Mouse (Mus musculus): ENCODE measurements around the gene Aldh9a1. TPM values are rescaled to one million over a fixed set of nuclear protein-coding genes. Genes with fewer than 3 reads are reported as not detected.

Aldh9a1 gene
- polyA plus RNA-seq, 1 experiment from 2014 or later = 36.0 TPM

DNA sequence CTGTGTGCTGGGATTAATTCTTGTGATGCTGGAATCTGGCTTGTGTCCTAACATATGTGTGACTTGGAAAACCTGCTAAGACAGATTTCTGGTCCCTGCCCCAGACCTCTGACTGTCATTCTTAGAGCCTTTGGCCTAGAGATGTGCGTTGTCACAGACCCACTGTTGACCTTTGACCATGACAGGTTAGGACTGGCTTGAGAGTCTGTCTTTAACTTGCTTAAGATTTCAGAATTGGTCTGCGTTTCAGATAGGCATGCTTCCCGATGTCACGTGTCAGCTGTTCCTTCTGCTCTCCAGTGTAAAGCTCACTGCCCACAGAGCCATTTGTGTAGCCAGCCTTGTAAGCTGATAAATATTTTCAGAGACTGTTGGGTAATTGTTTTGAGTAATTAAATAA is 13.0 kb downstream of the Aldh9a1 start:
- Histone ChIP-seq H3K4me1 (ENCODE audit: control insufficient read depth, insufficient read depth, low read length) (0 out of 2 replicates have a peak, but pooled peaks cover 2% of the 10 kb centered on the region), H3K4me3 (ENCODE audit: low read depth, low read length) (no peak overlapping the region), H3K36me3 (ENCODE audit: control insufficient read depth, insufficient read depth, low read length) (no peaks in the 10 kb centered on the region), H3K9me3 (ENCODE audit: control insufficient read depth, low read length) (no peaks in the 10 kb centered on the region), H3K9ac (ENCODE audit: low read length) (no peak overlapping the region), H3K27ac (ENCODE audit: low read depth, low read length) (no peak overlapping the region), H3K4me2 (ENCODE audit: low read depth) (no peak overlapping the region), H3K27me3 (ENCODE audit: control insufficient read depth, insufficient read depth, low read length) (no peaks in the 10 kb centered on the region)
- 88% methylated on average over 4 of the region's 4 CpGs for WGBS
- ATAC-seq (ENCODE audit: insufficient read depth, low FRiP score, low TSS enrichment) (no peak), DNase-seq (ENCODE audit: low spot score) (no peak)

DNA sequence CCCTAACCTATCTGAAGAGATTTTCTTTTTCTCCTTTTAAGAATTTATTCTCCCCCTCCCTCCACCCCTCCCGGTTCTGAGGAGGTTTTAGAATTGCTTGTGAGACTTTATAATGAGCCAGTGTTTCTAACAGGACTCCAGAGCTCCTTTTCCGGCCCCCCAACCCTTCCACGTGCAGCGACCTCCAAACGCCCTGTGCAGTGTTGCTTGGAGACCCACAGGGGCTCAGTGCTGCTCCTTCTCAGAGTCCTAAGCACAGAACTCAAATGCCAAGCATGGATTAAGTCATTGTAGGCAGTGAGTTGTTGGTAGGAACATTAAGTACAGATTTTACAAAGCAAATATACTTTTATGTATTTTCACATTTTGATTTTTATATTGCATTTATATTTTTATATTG is 13.5 kb downstream of the Aldh9a1 start:
- Histone ChIP-seq H3K9me3 (ENCODE audit: control insufficient read depth, low read length) (no peaks in the 10 kb centered on the region), H3K4me1 (ENCODE audit: control insufficient read depth, insufficient read depth, low read length) (0 out of 2 replicates have a peak, but pooled peaks cover 2% of the 10 kb centered on the region), H3K27me3 (ENCODE audit: control insufficient read depth, insufficient read depth, low read length) (no peaks in the 10 kb centered on the region), H3K4me3 (ENCODE audit: low read depth, low read length) (no peak overlapping the region), H3K36me3 (ENCODE audit: control insufficient read depth, insufficient read depth, low read length) (no peaks in the 10 kb centered on the region), H3K9ac (ENCODE audit: low read length) (no peak overlapping the region), H3K27ac (ENCODE audit: low read depth, low read length) (no peak overlapping the region), H3K4me2 (ENCODE audit: low read depth) (no peak overlapping the region)
- ATAC-seq (ENCODE audit: insufficient read depth, low FRiP score, low TSS enrichment) (no peak), DNase-seq (ENCODE audit: low spot score) (no peak)
- 73% methylated on average over 5 of the region's 5 CpGs for WGBS

DNA sequence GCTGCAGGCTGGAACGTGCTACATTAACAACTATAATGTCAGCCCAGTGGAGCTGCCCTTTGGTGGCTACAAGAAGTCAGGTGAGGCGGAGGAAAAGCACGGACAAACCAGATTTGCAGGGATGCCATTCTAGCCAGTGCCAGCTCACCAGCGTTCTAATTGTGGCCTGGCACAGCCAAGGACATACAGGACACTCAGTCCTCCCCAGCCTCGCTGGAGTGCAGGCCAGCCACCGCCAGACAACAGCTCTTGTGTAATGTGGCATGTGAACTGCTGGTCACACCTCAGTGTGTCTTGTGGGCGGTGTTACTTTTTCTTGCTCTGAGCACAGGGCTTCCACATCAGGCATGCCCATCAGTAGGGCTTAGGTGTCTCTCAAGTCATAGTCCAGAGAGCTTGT is 16.0 kb downstream of the Aldh9a1 start:
- Histone ChIP-seq H3K27ac (ENCODE audit: low read depth, low read length) (no peak overlapping the region), H3K27me3 (ENCODE audit: control insufficient read depth, insufficient read depth, low read length) (no peaks in the 10 kb centered on the region), H3K4me2 (ENCODE audit: low read depth) (no peak overlapping the region), H3K4me1 (ENCODE audit: control insufficient read depth, insufficient read depth, low read length) (no peaks in the 10 kb centered on the region), H3K4me3 (ENCODE audit: low read depth, low read length) (no peak overlapping the region), H3K9me3 (ENCODE audit: control insufficient read depth, low read length) (no peaks in the 10 kb centered on the region), H3K36me3 (ENCODE audit: control insufficient read depth, insufficient read depth, low read length) (no peaks in the 10 kb centered on the region), H3K9ac (ENCODE audit: low read length) (no peak overlapping the region)
- 95% methylated on average over 7 of the region's 7 CpGs for WGBS
- ATAC-seq (ENCODE audit: insufficient read depth, low FRiP score, low TSS enrichment) (no peak), DNase-seq (ENCODE audit: low spot score) (no peak)

DNA sequence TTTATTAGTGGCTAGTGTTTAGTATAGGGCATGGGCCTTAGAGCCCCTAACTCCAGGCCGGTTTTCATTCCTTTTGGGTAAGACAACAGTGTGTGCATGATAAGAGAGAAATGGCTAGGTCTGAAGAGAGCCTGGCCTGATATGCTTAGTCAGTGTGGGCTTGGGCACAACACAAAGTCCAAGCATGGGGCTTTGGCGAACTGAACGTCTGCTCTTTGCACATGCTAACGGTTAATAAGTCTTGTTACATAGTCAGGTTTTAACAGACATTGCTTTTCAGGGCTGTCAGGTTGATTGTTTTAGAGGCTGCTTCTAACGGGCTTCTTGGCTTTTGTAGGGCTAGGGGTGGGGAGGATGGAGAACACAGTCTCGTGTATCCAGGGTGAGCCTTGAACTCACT is 16.8 kb downstream of the Aldh9a1 start:
- Histone ChIP-seq H3K36me3 (ENCODE audit: control insufficient read depth, insufficient read depth, low read length) (no peaks in the 10 kb centered on the region), H3K27me3 (ENCODE audit: control insufficient read depth, insufficient read depth, low read length) (no peaks in the 10 kb centered on the region), H3K27ac (ENCODE audit: low read depth, low read length) (no peak overlapping the region), H3K4me1 (ENCODE audit: control insufficient read depth, insufficient read depth, low read length) (no peaks in the 10 kb centered on the region), H3K4me2 (ENCODE audit: low read depth) (no peak overlapping the region), H3K9me3 (ENCODE audit: control insufficient read depth, low read length) (no peaks in the 10 kb centered on the region), H3K4me3 (ENCODE audit: low read depth, low read length) (no peak overlapping the region), H3K9ac (ENCODE audit: low read length) (no peak overlapping the region)
- ATAC-seq (ENCODE audit: insufficient read depth, low FRiP score, low TSS enrichment) (no peak), DNase-seq (ENCODE audit: low spot score) (no peak)
- WGBS = 88% methylated on average over 6 of the region's 6 CpGs

DNA sequence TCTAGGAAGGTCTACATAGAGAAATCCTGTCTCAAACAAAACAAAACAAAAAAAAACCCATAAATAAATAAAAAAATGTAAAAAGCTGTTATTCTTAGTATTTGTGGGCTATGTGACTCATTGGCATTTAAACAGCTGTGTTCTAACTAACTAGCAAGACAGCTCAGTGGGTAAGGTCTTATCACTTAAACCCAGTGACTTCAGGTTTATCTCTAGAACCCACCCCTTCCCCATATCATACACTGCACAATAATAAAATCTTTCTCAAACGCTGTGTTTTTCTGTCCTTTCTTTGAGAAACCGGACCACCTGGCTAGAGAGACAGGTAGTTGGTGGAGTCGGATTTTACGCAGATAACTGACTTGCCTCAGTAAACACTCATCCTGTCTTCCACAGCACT is 18.2 kb downstream of the Aldh9a1 start:
- H3K36me3 ChIP-seq (ENCODE audit: control insufficient read depth, insufficient read depth, low read length) = no peaks in the 10 kb centered on the region
- H3K9me3 ChIP-seq (ENCODE audit: control insufficient read depth, low read length) = no peaks in the 10 kb centered on the region
- WGBS = 90% methylated on average over 4 of the region's 4 CpGs
- H3K27me3 ChIP-seq (ENCODE audit: control insufficient read depth, insufficient read depth, low read length) = no peaks in the 10 kb centered on the region
- no peak overlapping the region for H3K27ac ChIP-seq (ENCODE audit: low read depth, low read length)
- DNase-seq (ENCODE audit: low spot score) = no peak
- no peak overlapping the region for H3K4me2 ChIP-seq (ENCODE audit: low read depth)
- no peak overlapping the region for H3K9ac ChIP-seq (ENCODE audit: low read length)
- H3K4me1 ChIP-seq (ENCODE audit: control insufficient read depth, insufficient read depth, low read length) = no peaks in the 10 kb centered on the region
- no peak overlapping the region for H3K4me3 ChIP-seq (ENCODE audit: low read depth, low read length)
- ATAC-seq (ENCODE audit: insufficient read depth, low FRiP score, low TSS enrichment) = no peak

DNA sequence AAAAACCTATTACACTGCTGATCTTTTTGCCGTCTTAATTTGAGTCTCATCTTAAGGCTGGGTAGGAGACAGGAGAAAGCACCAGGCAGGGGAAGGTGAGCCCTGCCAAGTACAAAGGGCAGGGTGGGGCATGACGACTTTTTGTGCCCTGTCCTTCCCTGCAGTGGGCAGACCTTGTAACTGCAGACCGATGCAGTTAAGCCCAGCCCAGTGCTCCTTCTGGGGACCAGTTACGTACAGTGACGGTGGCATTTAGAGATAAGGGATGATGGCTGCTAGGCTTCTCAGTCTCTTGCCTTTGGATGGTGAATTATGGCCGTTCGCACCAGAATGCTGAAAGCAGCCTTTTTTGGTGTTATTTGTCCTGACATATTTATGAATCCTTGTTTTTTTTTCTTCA is 18.7 kb downstream of the Aldh9a1 start:
- H3K27ac ChIP-seq (ENCODE audit: low read depth, low read length) = no peak overlapping the region
- no peaks in the 10 kb centered on the region for H3K4me1 ChIP-seq (ENCODE audit: control insufficient read depth, insufficient read depth, low read length)
- H3K27me3 ChIP-seq (ENCODE audit: control insufficient read depth, insufficient read depth, low read length) = no peaks in the 10 kb centered on the region
- 84% methylated on average over 7 of the region's 7 CpGs for WGBS
- H3K9ac ChIP-seq (ENCODE audit: low read length) = no peak overlapping the region
- H3K4me3 ChIP-seq (ENCODE audit: low read depth, low read length) = no peak overlapping the region
- no peak for DNase-seq (ENCODE audit: low spot score)
- H3K9me3 ChIP-seq (ENCODE audit: control insufficient read depth, low read length) = no peaks in the 10 kb centered on the region
- ATAC-seq (ENCODE audit: insufficient read depth, low FRiP score, low TSS enrichment) = no peak
- no peaks in the 10 kb centered on the region for H3K36me3 ChIP-seq (ENCODE audit: control insufficient read depth, insufficient read depth, low read length)
- no peak overlapping the region for H3K4me2 ChIP-seq (ENCODE audit: low read depth)

DNA sequence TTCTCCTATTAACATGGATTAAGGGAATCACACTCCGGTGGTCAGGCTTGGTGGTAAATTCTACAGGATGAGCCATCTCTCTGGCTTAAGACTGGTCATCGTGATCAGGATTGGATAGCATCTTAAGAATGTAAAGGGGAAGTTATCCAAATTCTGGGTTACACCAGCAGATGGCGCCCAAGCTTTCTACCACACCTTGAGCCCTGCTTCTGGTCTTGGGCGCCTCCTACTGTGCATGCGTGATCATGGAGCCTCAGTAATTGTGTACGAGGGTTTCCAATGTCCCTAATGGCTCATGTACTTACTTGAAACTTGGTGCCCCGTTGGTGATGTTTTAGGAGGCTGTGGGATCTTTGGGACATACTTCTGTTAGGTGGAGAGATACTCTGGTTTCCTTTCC is 20.1 kb downstream of the Aldh9a1 start:
- no peak overlapping the region for H3K4me3 ChIP-seq (ENCODE audit: low read depth, low read length)
- no peak overlapping the region for H3K9ac ChIP-seq (ENCODE audit: low read length)
- 12% methylated on average over 7 of the region's 7 CpGs for WGBS
- peaks cover 6% of the 10 kb centered on the region; the same call in 1 of the 2 replicates for H3K4me1 ChIP-seq (ENCODE audit: control insufficient read depth, insufficient read depth, low read length)
- DNase-seq (ENCODE audit: low spot score) (peak; percentile 85), ATAC-seq (ENCODE audit: insufficient read depth, low FRiP score, low TSS enrichment) (peak; percentile 45; the same call in 1 of the 2 replicates)
- H3K27ac ChIP-seq (ENCODE audit: low read depth, low read length) = no peak overlapping the region
- no peak overlapping the region for H3K4me2 ChIP-seq (ENCODE audit: low read depth)
- no peaks in the 10 kb centered on the region for H3K27me3 ChIP-seq (ENCODE audit: control insufficient read depth, insufficient read depth, low read length)
- no peaks in the 10 kb centered on the region for H3K36me3 ChIP-seq (ENCODE audit: control insufficient read depth, insufficient read depth, low read length)
- no peaks in the 10 kb centered on the region for H3K9me3 ChIP-seq (ENCODE audit: control insufficient read depth, low read length)

DNA sequence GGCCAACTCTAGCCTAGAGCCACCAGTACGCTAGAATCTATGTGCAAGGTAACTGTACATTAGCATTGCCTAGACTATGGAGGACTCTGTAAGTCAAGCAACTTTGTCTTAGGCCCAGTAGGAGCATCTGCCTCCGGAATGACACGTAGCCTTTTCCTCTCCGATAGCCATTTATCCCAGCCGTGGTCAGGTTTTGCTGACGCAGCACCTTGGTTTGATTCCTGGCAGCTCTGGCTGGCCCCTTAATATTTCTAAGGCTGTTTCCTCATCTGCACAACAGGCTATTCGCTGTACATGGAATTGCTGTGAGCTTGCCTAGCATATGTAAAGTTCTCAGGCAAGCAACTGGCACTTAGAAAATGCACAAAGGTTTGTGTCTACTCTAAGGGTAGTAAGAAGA is 22.9 kb downstream of the Aldh9a1 start:
- Histone ChIP-seq H3K27me3 (ENCODE audit: control insufficient read depth, insufficient read depth, low read length) (no peaks in the 10 kb centered on the region), H3K9me3 (ENCODE audit: control insufficient read depth, low read length) (no peaks in the 10 kb centered on the region), H3K4me1 (ENCODE audit: control insufficient read depth, insufficient read depth, low read length) (peaks cover 6% of the 10 kb centered on the region; the same call in 1 of the 2 replicates), H3K27ac (ENCODE audit: low read depth, low read length) (no peak overlapping the region), H3K36me3 (ENCODE audit: control insufficient read depth, insufficient read depth, low read length) (no peaks in the 10 kb centered on the region), H3K4me2 (ENCODE audit: low read depth) (no peak overlapping the region), H3K4me3 (ENCODE audit: low read depth, low read length) (no peak overlapping the region), H3K9ac (ENCODE audit: low read length) (no peak overlapping the region)
- no peak for DNase-seq (ENCODE audit: low spot score)
- 94% methylated on average over 7 of the region's 7 CpGs for WGBS
- no peak for ATAC-seq (ENCODE audit: insufficient read depth, low FRiP score, low TSS enrichment)

DNA sequence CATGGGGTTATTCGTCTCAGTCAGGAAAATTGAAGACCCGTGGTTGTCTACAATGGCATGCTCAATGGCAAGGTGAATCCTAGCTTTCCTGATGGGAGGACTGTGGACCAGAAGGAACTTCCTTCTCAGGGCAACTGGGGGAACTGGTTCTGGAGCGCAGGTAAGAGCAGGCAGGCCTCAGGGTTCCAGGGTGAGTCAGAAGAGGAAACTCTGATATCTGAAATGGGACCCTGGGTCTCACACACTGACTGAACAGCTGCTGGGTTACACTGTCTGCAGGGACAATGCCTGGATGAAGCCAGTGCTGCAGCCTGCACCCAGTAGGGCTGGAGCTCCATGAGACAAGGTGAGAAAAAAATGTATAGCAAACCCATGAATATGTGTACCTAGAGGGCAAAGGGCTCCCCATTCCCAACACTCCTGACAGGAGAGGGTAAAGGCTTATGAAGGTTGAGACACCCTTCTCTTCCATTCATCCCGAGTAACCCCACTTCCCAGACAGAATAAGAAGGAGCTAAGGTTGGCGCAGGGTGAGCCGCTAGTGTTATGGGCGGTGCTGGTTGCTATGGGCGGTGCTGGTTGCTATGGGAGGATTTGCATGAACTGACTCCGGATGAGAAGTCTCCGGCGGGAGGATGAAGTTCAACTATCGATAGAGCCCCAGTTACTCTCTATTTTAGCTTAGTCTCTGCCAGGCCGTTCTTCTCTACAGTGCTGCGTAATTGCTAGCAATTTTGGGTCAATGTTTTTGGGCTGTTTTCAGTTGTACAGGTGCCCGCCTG is 24.4 kb downstream of the Aldh9a1 start:
- Histone ChIP-seq H3K4me2 (ENCODE audit: low read depth) (peak overlapping the region; percentile 19; the same call in 1 of the 2 replicates), H3K9ac (ENCODE audit: low read length) (no peak overlapping the region), H3K27ac (ENCODE audit: low read depth, low read length) (no peak overlapping the region), H3K4me1 (ENCODE audit: control insufficient read depth, insufficient read depth, low read length) (peaks cover 6% of the 10 kb centered on the region; the same call in 1 of the 2 replicates), H3K27me3 (ENCODE audit: control insufficient read depth, insufficient read depth, low read length) (no peaks in the 10 kb centered on the region), H3K9me3 (ENCODE audit: control insufficient read depth, low read length) (no peaks in the 10 kb centered on the region), H3K4me3 (ENCODE audit: low read depth, low read length) (no peak overlapping the region), H3K36me3 (ENCODE audit: control insufficient read depth, insufficient read depth, low read length) (no peaks in the 10 kb centered on the region)
- WGBS = 19% methylated on average over 15 of the region's 15 CpGs
- DNase-seq (ENCODE audit: low spot score) (peak; percentile 73), ATAC-seq (ENCODE audit: insufficient read depth, low FRiP score, low TSS enrichment) (peak; percentile 75; the same call in 1 of the 2 replicates)
